Mouse (Mus musculus) MEL (cell line): ENCODE data around the gene Vps53. TPM values are rescaled to one million over a fixed set of nuclear protein-coding genes. Genes with fewer than 3 reads are reported as not detected.

ENCODE experiments used
- DNase-seq: peaks from one replicate; pipeline ENCODE4 v3.0.0; 2011; ENCODE audit warnings: low read depth, low spot score
- H3K27ac ChIP-seq: 2 replicates; pipeline ENCODE4 v1.5.1; 2012; ENCODE audit warnings: low read depth, mild to moderate bottlenecking, control low read depth, low read length, moderate library complexity; ENCODE audit not compliant: control insufficient read depth
- H3K27me3 ChIP-seq, 2 experiments: fragments of 150-350 bp in 1 of 2; sonication (generic) in 1 of 2; 2 replicates each; pipeline ENCODE4 v1.6.1; 2012; ENCODE audit warnings: low read length in 2 of 2, mild to moderate bottlenecking in 2 of 2, improper control_type of control experiment in 1 of 2, moderate library complexity in 1 of 2; ENCODE audit not compliant: insufficient read depth in 2 of 2, control insufficient read depth in 1 of 2
- H3K36me3 ChIP-seq, 2 experiments: 2 replicates each; pipeline ENCODE4 v1.6.1; 2012 to 2014; ENCODE audit warnings: low read length in 2 of 2, improper control_type of control experiment in 1 of 2, inconsistent platforms in 1 of 2, mild to moderate bottlenecking in 1 of 2; ENCODE audit not compliant: insufficient read depth in 2 of 2, control insufficient read depth in 1 of 2
- H3K4me1 ChIP-seq, 2 experiments: fragments of 150-350 bp in 1 of 2; sonication (generic) in 1 of 2; 2 replicates each; pipeline ENCODE4 v1.6.1; 2012; ENCODE audit warnings: low read length in 2 of 2, improper control_type of control experiment in 1 of 2, mild to moderate bottlenecking in 1 of 2; ENCODE audit not compliant: insufficient read depth in 2 of 2, control insufficient read depth in 1 of 2
- H3K4me3 ChIP-seq, 2 experiments: fragments of 150-350 bp in 1 of 2; sonication (generic) in 1 of 2; 2 replicates each; pipeline ENCODE4 v1.5.1; 2012; ENCODE audit warnings: low read depth in 2 of 2, low read length in 2 of 2, mild to moderate bottlenecking in 2 of 2, moderate library complexity in 2 of 2, control low read depth in 1 of 2, improper control_type of control experiment in 1 of 2; ENCODE audit not compliant: control insufficient read depth in 1 of 2, insufficient read depth in 1 of 2
- H3K79me2 ChIP-seq: 2 replicates; pipeline ENCODE4 v1.6.1; 2012; ENCODE audit warnings: mild to moderate bottlenecking, low read length, moderate library complexity; ENCODE audit not compliant: control insufficient read depth, poor library complexity, insufficient read depth
- H3K9ac ChIP-seq: 2 replicates; pipeline ENCODE4 v1.6.1; 2012; ENCODE audit warnings: low read depth, mild to moderate bottlenecking, control low read depth, low read length, moderate library complexity; ENCODE audit not compliant: control insufficient read depth, poor library complexity, severe bottlenecking
- H3K9me3 ChIP-seq: fragments of 150-350 bp; sonication (generic); replicated peaks from 2 replicates; pipeline ENCODE4 v1.6.1; 2012; ENCODE audit warnings: mild to moderate bottlenecking, low read length, improper control_type of control experiment, moderate library complexity; ENCODE audit not compliant: insufficient read depth
- CTCF ChIP-seq, 3 experiments: IDR thresholded peaks in 2 of 3; conservative IDR thresholded peaks in 1 of 3; 2 replicates each; pipeline ENCODE4 v1.5.1; 2011 to 2012; ENCODE audit warnings: low read length in 3 of 3, low read depth in 2 of 3, mild to moderate bottlenecking in 2 of 3, improper control_type of control experiment in 1 of 3, inconsistent platforms in 1 of 3, mixed read lengths in 1 of 3, moderate library complexity in 1 of 3; ENCODE audit not compliant: control insufficient read depth in 1 of 3, insufficient read depth in 1 of 3, poor library complexity in 1 of 3, severe bottlenecking in 1 of 3
- HCFC1 ChIP-seq: IDR thresholded peaks from 2 replicates; pipeline ENCODE4 v1.6.1; 2012; ENCODE audit warnings: low read depth, mild to moderate bottlenecking, inconsistent platforms, low read length, improper control_type of control experiment, moderate library complexity
- MAX ChIP-seq: IDR thresholded peaks from 2 replicates; pipeline ENCODE4 v1.6.1; 2011; ENCODE audit warnings: low read length, improper control_type of control experiment
- MAZ ChIP-seq: IDR thresholded peaks from 2 replicates; pipeline ENCODE4 v1.6.1; 2012; ENCODE audit warnings: low read depth, mild to moderate bottlenecking, inconsistent platforms, low read length, improper control_type of control experiment
- MXI1 ChIP-seq: IDR thresholded peaks from 2 replicates; pipeline ENCODE4 v1.6.1; 2011; ENCODE audit warnings: mild to moderate bottlenecking, low read depth, low read length, improper control_type of control experiment
- NELFE ChIP-seq: IDR thresholded peaks from 2 replicates; pipeline ENCODE4 v1.6.1; 2011; ENCODE audit warnings: low read depth, low read length, improper control_type of control experiment
- NRF1 ChIP-seq: IDR thresholded peaks from 2 replicates; pipeline ENCODE4 v1.6.1; 2014; ENCODE audit warnings: low read depth, mild to moderate bottlenecking, inconsistent platforms, low read length, improper control_type of control experiment, moderate library complexity; ENCODE audit not compliant: poor library complexity, insufficient read depth, severe bottlenecking
- POLR2A ChIP-seq, 2 experiments: IDR thresholded peaks; 2 replicates each; pipeline ENCODE4 v1.6.1; 2011 to 2012; ENCODE audit warnings: low read length in 2 of 2, mild to moderate bottlenecking in 2 of 2, control low read depth in 1 of 2, improper control_type of control experiment in 1 of 2, low read depth in 1 of 2, moderate library complexity in 1 of 2; ENCODE audit not compliant: control insufficient read depth in 1 of 2, insufficient read depth in 1 of 2, poor library complexity in 1 of 2
- POLR2AphosphoS2 ChIP-seq: IDR thresholded peaks from 2 replicates; pipeline ENCODE4 v1.6.1; 2011; ENCODE audit warnings: low read length, improper control_type of control experiment
- POLR2AphosphoS5 ChIP-seq: IDR thresholded peaks from 2 replicates; pipeline ENCODE4 v1.6.1; 2012; ENCODE audit warnings: low read depth, borderline replicate concordance, mild to moderate bottlenecking, inconsistent platforms, low read length, moderate library complexity, mixed read lengths
- RAD21 ChIP-seq: IDR thresholded peaks from 2 replicates; pipeline ENCODE4 v1.6.1; 2011; ENCODE audit warnings: mild to moderate bottlenecking, low read depth, low read length, improper control_type of control experiment
- SIN3A ChIP-seq: IDR thresholded peaks from 2 replicates; pipeline ENCODE4 v1.6.1; 2012; ENCODE audit warnings: low read length, improper control_type of control experiment, inconsistent platforms
- SMC3 ChIP-seq: IDR thresholded peaks from 2 replicates; pipeline ENCODE4 v1.6.1; 2011; ENCODE audit warnings: low read depth, low read length, improper control_type of control experiment
- TAL1 ChIP-seq: IDR thresholded peaks from 2 replicates; pipeline ENCODE4 v1.6.1; 2012; ENCODE audit warnings: mild to moderate bottlenecking, inconsistent platforms, low read length, moderate library complexity, mixed read lengths
- TCF12 ChIP-seq: IDR thresholded peaks from 2 replicates; pipeline ENCODE4 v1.6.1; 2014; ENCODE audit warnings: low read depth, mild to moderate bottlenecking, inconsistent platforms, low read length, improper control_type of control experiment, moderate library complexity
- UBTF ChIP-seq: IDR thresholded peaks from 2 replicates; pipeline ENCODE4 v1.6.1; 2012; ENCODE audit warnings: low read depth, mild to moderate bottlenecking, inconsistent platforms, low read length, improper control_type of control experiment, moderate library complexity, borderline replicate concordance; ENCODE audit not compliant: insufficient read depth
- USF1 ChIP-seq: IDR thresholded peaks from 2 replicates; pipeline ENCODE4 v1.6.1; 2014; ENCODE audit warnings: low read depth, mild to moderate bottlenecking, inconsistent platforms, low read length, improper control_type of control experiment, moderate library complexity
- USF2 ChIP-seq, 2 experiments: IDR thresholded peaks; 2 replicates each; pipeline ENCODE4 v1.6.1; 2011 to 2012; ENCODE audit warnings: improper control_type of control experiment in 2 of 2, low read length in 2 of 2, borderline replicate concordance in 1 of 2, inconsistent platforms in 1 of 2, low read depth in 1 of 2, mild to moderate bottlenecking in 1 of 2; ENCODE audit not compliant: insufficient read depth in 1 of 2
- ZC3H11A ChIP-seq: IDR thresholded peaks from 2 replicates; pipeline ENCODE4 v1.6.1; 2012; ENCODE audit warnings: low read depth, mild to moderate bottlenecking, inconsistent platforms, low read length, improper control_type of control experiment
- ZKSCAN1 ChIP-seq: IDR thresholded peaks from 2 replicates; pipeline ENCODE4 v1.6.1; 2012; ENCODE audit warnings: low read depth, mild to moderate bottlenecking, inconsistent platforms, low read length, improper control_type of control experiment, moderate library complexity
- ZNF384 ChIP-seq: IDR thresholded peaks from 2 replicates; pipeline ENCODE4 v1.6.1; 2012; ENCODE audit warnings: low read depth, mild to moderate bottlenecking, inconsistent platforms, low read length, improper control_type of control experiment
- polyA plus RNA-seq, 2 experiments: library from polyadenylated mRNA; stranded (reverse) in 1 of 2; unstranded in 1 of 2; fragments of >175 nt in 1 of 2; fragments of >200 nt in 1 of 2; gene quantifications; 2 replicates each; pipeline versions ENCODE4 v1.2.1 to v1.2.4; 2012; ENCODE audit warnings: low replicate concordance in 2 of 2, low read depth in 1 of 2; ENCODE audit not compliant: insufficient read length in 2 of 2, insufficient read depth in 1 of 2, missing spikeins in 1 of 2
- total RNA-seq: library from RNA; depleted of rRNA; stranded (reverse); fragments of 300-350 nt; gene quantifications from 2 replicates; pipeline ENCODE4 v1.2.3, GENCODE M21; 2012

The Vps53 gene
- total and polyA plus RNA-seq, 3 experiments: 38.4 to 50.4 TPM; not detected in 1

GRCm38 (mm10) chr11:76028072-76028465, 151.4 kb downstream of the Vps53 start:
- H3K9me3 ChIP-seq: no peaks in the 10 kb centered on the region
- TF ChIP-seq ZNF384: no peak
- no peak for TF ChIP-seq USF2 (IDR thresholded peaks at IDR 0.05; ENCODE audit: borderline replicate concordance in 1 of 2, insufficient read depth in 1 of 2, low read depth in 1 of 2, low read length in 2 of 2)
- no peak for TF ChIP-seq NELFE
- TF ChIP-seq SIN3A: no peak
- TF ChIP-seq POLR2AphosphoS5: no peak
- no peak for TF ChIP-seq ZC3H11A
- TF ChIP-seq SMC3: no peak
- no peak for TF ChIP-seq MAX
- no peak for TF ChIP-seq HCFC1
- TF ChIP-seq MAZ: no peak
- TF ChIP-seq USF1: no peak
- no peak for TF ChIP-seq POLR2AphosphoS2
- H3K36me3 ChIP-seq: peaks cover 0 to 2% of the 10 kb centered on the region in 2 experiments; a peak in 1 of 4 replicates
- H3K79me2 ChIP-seq: peaks cover 6% of the 10 kb centered on the region; the same call in 1 of the 2 replicates
- peak overlapping the region; percentile 89 for H3K9ac ChIP-seq
- no peak overlapping the region for H3K27ac ChIP-seq
- peak; percentile 56 for DNase-seq
- peaks cover 2 to 5% of the 10 kb centered on the region in 2 experiments; a peak in 2 of 4 replicates for H3K27me3 ChIP-seq
- peak overlapping the region; percentile 81 to 92 for H3K4me3 ChIP-seq
- H3K4me1 ChIP-seq: no peaks in the 10 kb centered on the region; a peak in 2 of 4 replicates

- Histone ChIP-seq H3K27ac (no peak within 1 kb of the TSS), H3K79me2 (peaks cover 6% of the 10 kb centered on the region; the same call in 1 of the 2 replicates), H3K9ac (peak within 1 kb of the TSS; percentile 89), H3K4me3 (peak within 1 kb of the TSS; percentile 81 to 92), H3K9me3 (no peaks in the 10 kb centered on the region), H3K4me1 (no peaks in the 10 kb centered on the region; a peak in 2 of 4 replicates), H3K36me3 (peaks cover 0 to 2% of the 10 kb centered on the region in 2 experiments; a peak in 1 of 4 replicates), H3K27me3 (peaks cover 2 to 4% of the 10 kb centered on the region in 2 experiments; a peak in 2 of 4 replicates)
- DNase-seq: peak; percentile 79
- TF ChIP-seq NRF1: peak; percentile 39; the same call in 1 of the 2 replicates
- TF ChIP-seq MXI1: 0 out of 2 replicates have a peak, but pooled peaks have one; percentile 22
- TF ChIP-seq UBTF: peak; percentile 69; the same call in 1 of the 2 replicates
- TF ChIP-seq SIN3A: peak; percentile 44
- no peak for TF ChIP-seq TAL1
- no peak for TF ChIP-seq ZKSCAN1
- peak in 2 of 3 experiments; percentile 28 to 57; a peak in 3 of 6 replicates for TF ChIP-seq CTCF (IDR thresholded peaks at IDR 0.05 in 2 of 3, conservative IDR thresholded peaks at IDR 0.05 in 1 of 3; ENCODE audit: control insufficient read depth in 1 of 3, insufficient read depth in 1 of 3, low read depth in 2 of 3, low read length in 3 of 3, poor library complexity in 1 of 3, severe bottlenecking in 1 of 3)
- no peak for TF ChIP-seq USF2 (IDR thresholded peaks at IDR 0.05; ENCODE audit: borderline replicate concordance in 1 of 2, insufficient read depth in 1 of 2, low read depth in 1 of 2, low read length in 2 of 2)
- TF ChIP-seq MAZ: 0 out of 2 replicates have a peak, but pooled peaks have one; percentile 26
- peak; percentile 55 for TF ChIP-seq NELFE
- TF ChIP-seq TCF12: 0 out of 2 replicates have a peak, but pooled peaks have one; percentile 3
- peak; percentile 18 for TF ChIP-seq RAD21
- peak; percentile 61 to 78; a peak in 3 of 4 replicates for TF ChIP-seq POLR2A (IDR thresholded peaks at IDR 0.05; ENCODE audit: control insufficient read depth in 1 of 2, insufficient read depth in 1 of 2, low read depth in 1 of 2, low read length in 2 of 2, poor library complexity in 1 of 2)
Observed at GRCm38 (mm10) chr11:76027139-76028071, 152.0 kb downstream of the Vps53 start, which contains the start of gene Rflnb. Gene Rflnb, minus strand, starts transcription at chr11:76027782.
